Mouse (Mus musculus) adrenal gland, postnatal 25 days (tissue): Measurements from ENCODE around the gene Lpar5. TPM values are rescaled to one million over a fixed set of nuclear protein-coding genes. Genes with fewer than 3 reads are reported as not detected.
A peak's percentile ranks its signal among the peaks of the same experiment; 100 is the strongest.

Experiments
- DNase-seq: peaks from one replicate; pipeline ENCODE4 v3.0.0; 2021; ENCODE audit warnings: mixed read lengths
- total RNA-seq: library from RNA; stranded (reverse); gene quantifications from 2 replicates; pipeline ENCODE4 v1.2.3, GENCODE M21; 2021

Lpar5 gene
- total RNA-seq, 1 experiment from 2014 or later = 0.36 TPM

GRCm38 (mm10) chr6:125087937-125088336 lies 20.2 kb downstream of the Lpar5 start:
- no peak for DNase-seq

GRCm38 (mm10) chr6:125088561-125089321 lies 21.0 kb downstream of the Lpar5 start:
- peak; percentile 75 for DNase-seq

GRCm38 (mm10) chr6:125089521-125090321 lies 22.0 kb downstream of the Lpar5 start:
- DNase-seq = peak; percentile 77

DNA sequence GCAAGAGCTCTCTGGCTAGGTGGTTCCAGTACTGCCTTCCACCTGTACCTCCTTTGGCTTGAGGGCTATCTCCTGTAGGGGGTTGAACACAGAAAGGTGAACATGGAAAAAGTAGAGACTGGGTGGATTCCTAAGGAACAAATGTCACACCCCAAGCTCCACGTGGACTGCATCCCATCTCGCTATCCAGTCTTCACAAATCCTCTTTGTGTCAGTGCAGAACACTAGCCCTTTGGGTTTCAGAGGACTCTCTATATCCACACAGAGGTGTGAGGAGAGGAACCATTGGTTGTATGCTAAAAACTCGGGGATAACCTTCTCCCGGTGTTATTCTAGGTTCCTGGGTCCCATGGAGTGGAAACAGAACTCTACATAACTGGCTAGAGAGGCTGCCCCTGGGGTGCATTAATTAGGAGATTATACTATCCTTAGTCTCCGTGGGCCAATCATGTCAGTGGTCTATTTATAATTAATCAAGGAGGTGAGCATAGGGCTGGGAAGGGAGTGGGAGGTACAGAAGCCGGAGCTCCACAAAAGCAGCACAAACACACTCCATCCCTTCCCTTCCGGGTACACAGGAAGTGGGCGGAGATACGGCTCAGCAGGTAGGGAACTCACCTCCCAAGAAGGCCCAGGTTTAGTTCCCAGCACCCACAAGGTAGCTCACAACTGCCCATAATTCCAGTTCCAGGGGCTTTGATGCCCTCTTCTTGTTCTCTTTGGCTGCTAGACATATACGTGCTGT lies 22.8 kb downstream of the Lpar5 start:
- no peak for DNase-seq

DNA sequence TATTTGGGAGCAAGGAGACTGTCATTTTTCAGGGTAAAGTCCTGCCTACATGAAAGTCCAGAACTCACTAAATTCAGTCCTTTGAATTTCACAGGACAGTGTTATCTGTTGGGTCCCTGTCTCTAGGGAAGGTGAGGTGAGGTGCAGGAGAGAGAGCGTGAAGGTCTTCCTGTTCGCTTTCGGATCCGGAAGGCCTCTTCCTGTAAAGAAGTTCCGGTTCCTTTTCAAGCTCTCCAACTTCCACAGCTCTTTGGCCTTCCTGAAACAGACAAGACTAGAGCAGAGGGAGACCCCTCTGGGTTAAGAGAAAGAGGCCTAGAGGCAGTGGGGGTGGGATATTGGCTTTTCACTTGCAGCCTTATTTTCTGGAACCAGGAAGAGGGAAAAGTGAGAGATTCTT lies 24.7 kb downstream of the Lpar5 start:
- DNase-seq = no peak

- no peak for DNase-seq
Measured at GRCm38 (mm10) chr6:125094843-125095242, 27.1 kb downstream of the Lpar5 start.

DNA sequence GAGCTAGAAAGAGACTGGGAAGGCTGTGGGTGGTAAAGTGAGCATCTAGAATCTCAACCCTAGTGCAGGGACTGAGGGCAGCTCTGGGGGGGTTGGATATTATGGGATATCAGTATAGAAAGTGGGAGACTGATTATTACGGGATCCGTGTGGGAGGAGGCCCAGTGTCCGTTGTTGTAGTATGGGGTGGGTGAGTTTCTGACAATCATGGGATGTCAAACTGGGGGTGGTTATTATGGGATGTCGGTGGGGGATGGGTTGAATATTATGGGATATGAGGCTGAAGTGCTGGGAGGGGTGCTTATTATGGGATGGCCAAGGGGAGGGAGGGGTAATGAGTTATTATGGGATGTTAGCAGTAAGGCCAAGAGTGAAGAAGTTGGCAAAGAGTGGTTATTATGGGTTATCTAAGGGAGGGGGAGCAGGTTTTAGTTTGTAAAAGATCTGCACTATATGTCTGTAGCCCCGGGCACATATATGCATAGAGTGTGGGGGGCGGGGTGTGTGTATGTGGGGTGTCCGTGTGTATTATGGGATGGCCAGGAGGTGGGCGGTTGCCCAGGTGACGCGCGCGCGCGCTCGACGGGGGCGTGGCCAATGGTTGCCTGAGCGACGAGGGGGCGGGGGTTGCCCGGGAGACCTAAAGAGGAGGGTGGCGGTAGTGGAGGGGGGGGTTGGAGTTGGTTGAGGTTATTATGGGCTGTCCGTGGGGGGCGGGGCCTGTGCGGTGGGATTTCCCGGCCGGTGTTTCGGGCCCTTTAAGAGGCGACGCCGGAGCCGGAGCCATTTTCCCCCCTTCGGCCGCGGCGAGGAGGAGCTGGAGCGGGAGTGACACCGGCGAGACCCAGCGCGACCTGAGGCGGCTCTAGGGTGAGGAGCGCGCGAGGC lies 27.9 kb downstream of the Lpar5 start, which contains the start of gene Chd4:
Gene Chd4, plus strand, starts transcription at position 591 of the 888 bp plus-strand sequence.
- peak; percentile 98 for DNase-seq

GRCm38 (mm10) chr6:125096279-125096596 lies 28.5 kb downstream of the Lpar5 start:
- DNase-seq = no peak

GRCm38 (mm10) chr6:125096597-125097345 lies 29.1 kb downstream of the Lpar5 start:
- DNase-seq = peak; percentile 73

GRCm38 (mm10) chr6:125097346-125097689 lies 29.6 kb downstream of the Lpar5 start:
- no peak for DNase-seq

DNA sequence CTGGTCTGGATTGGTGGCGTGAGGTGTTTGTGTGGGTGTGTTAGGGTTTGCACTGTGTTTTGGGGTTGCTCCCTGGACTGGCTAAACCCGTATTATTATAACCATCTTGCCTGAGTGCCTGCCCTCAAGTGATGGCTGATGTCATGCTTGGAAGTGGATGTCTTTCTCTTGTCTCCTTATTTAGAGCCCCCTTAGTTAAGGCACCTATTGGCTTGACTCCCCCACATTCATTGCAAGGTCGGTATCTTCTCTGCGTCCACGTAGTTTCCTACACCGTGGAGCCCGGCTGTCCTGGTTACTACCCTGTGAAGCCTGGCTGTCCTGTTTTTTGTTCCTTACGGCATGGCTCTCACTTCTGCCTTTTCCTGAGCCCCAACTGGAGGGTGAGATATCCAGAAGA lies 30.2 kb downstream of the Lpar5 start:
- no peak for DNase-seq

DNA sequence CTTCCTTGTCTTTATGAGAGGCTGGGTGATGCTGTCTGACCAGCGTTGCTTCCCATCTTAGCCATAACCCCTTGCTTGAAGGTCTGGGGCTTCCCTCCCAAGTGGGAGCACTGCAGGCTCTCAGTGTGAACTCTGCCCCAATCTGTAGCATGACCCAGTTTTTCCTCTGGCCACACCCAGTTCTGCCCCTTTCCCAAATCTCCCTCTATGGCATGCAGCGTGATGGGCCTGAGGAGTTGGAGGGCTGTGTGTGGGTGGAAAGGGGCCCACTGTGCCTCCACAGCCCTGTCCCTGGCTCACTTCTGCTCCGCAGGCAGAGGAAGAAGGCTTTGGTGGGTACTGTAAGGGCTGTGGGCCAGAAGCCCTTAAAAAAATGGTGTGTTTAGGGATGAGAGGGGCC lies 30.8 kb downstream of the Lpar5 start:
- DNase-seq = no peak

DNA sequence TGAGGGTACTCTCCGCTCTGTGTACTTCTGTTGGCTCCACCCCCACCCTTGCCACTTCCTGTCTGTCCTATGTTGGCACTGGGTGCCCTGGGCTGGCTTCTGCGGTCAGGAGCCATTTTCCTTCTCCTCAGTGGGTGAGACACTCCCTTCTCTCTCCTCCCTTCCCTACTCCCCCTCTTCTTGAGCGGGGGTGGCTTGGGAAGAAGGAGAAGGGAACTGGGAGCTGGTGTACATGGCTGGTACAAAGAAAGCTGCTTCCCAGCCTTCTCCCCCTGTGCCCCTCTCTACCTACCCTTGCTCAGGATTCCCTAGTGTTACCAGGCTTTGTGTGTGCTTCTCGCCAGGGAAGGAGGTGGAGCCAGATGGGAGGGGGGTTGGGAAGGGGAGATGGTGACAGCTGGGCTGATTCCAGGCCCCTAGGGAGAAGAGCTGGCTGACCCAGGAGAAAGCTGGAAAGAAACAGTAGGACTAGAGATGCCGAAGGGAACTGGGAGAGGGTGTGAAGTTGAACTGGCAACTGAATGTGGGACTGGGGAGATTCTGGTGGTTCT lies 31.8 kb downstream of the Lpar5 start:
- DNase-seq = peak; percentile 41

DNA sequence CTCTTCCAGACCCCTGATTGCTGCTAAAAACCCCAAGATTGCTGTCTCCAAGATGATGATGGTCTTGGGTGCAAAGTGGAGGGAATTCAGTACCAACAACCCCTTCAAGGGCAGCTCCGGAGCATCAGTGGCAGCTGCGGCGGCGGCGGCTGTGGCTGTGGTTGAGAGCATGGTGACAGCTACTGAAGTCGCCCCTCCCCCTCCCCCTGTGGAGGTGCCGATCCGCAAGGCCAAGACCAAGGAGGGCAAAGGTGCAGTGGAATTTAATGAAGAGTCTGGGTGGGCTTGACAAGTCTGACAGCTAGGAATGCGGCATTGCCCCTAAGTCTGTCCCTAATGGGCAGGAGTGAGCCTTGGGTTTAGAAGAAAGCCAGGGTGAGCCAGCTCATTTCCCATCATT lies 33.7 kb downstream of the Lpar5 start:
- no peak for DNase-seq

DNA sequence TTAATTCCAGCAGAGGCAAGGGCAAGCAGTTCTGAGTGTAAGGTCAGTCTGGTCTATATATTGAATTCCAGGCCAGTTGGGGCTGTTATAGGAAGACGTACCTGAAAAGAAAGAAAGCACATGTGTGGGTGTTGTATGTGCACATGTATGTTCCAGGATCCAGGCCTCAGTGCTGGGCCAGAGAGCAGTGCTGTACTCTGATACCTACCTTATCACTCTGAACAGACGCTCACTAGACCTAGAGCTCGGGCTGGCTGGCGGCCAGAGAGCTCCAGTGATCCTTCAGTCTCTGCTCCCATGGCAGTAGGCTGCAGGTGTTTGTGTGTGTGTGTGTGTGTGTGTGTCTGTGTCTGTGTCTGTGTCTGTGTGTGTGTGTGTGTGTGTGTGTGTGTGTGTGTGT lies 36.5 kb downstream of the Lpar5 start:
- DNase-seq = no peak

DNA sequence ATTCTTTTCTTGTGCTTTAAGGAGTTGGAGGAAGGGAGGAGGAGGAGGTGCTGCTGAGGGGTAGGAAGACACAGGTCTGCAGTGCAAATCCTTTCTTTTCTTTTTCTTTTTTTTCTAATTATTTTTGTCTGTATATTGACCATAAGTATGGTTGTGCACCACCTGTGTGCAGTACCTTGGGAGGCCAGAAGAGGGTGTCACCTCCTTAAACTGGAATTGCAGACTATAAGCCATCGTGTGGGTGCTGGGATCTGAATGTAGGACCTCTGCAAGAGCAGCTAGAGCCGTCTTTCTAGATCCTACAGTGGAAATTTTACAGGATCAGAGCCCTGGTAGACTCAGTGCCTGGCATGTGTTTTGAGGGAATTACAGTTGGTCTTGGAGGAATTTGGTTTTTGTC lies 40.0 kb downstream of the Lpar5 start:
- no peak for DNase-seq

GRCm38 (mm10) chr6:125109371-125109770 lies 41.7 kb downstream of the Lpar5 start:
- DNase-seq = no peak

GRCm38 (mm10) chr6:125110927-125111326 lies 43.2 kb downstream of the Lpar5 start:
- DNase-seq = peak; percentile 42

- DNase-seq = no peak
Measured at GRCm38 (mm10) chr6:125112553-125112952, 44.8 kb downstream of the Lpar5 start.

GRCm38 (mm10) chr6:125119387-125119786 lies 51.7 kb downstream of the Lpar5 start:
- DNase-seq = no peak

DNA sequence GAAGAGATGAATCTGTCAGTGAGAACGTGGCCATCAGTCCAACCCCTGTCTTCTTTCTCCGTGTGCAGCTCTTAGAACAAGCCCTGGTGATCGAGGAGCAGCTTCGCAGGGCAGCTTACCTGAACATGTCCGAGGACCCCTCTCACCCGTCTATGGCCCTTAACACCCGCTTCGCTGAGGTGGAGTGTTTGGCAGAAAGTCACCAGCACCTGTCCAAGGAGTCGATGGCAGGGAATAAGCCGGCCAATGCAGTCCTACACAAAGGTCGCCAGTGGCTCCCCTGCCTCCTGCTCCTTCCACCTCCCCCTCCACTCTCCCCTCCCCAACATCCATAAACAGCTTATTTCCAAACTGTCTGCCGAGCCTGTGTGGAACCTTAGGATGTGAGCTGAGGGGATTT lies 61.0 kb downstream of the Lpar5 start:
- DNase-seq = no peak
